Mouse (Mus musculus): ENCODE data around the gene Zfp366. TPM values are rescaled to one million over a fixed set of nuclear protein-coding genes. Genes with fewer than 3 reads are reported as not detected.

The Zfp366 gene
- total RNA-seq, 2 experiments from 2014 or later = 2.8 to 3.8 TPM

DNA sequence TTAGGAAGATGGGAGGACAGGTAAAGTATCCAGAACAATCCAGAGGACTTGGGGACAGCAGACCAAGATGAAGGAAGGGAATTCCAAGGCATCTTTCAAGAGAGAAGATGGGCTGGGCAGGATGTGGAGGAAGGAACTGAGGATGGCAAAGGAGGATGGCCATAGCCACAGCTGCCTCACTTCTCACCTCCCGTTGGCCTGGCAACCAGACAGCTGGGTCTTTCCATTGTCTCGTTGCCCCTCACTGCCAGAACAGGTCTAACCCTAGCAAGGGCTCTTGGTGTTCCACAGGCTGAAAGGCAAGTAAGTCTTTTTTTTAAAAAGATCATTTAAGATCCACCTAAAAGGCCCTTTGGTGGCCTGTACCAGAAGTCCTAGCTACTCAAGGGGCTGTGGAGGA lies 100.6 kb downstream of the Zfp366 start:
- intact Hi-C loops (cut with DNase I) = no loop called here

GRCm38 (mm10) chr13:99287207-99287606 lies 102.6 kb downstream of the Zfp366 start:
- DNase-seq = no peak
- intact Hi-C loops (cut with DNase I) = no loop called here

More for the DNA sequence above, 100.6 kb downstream of the Zfp366 start:
- no peak for DNase-seq

- DNase-seq = no peak
- intact Hi-C loops (cut with DNase I) = no loop called here
Observed at GRCm38 (mm10) chr13:99287786-99288185, 103.2 kb downstream of the Zfp366 start.

- intact Hi-C loops (cut with DNase I) = loop anchor here (5.0 kb wide), 1 partner anchor 48 kb away; no protein-coding TSS in a partner anchor
- DNase-seq = no peak
Observed at GRCm38 (mm10) chr13:99290766-99291165, 106.1 kb downstream of the Zfp366 start.

DNA sequence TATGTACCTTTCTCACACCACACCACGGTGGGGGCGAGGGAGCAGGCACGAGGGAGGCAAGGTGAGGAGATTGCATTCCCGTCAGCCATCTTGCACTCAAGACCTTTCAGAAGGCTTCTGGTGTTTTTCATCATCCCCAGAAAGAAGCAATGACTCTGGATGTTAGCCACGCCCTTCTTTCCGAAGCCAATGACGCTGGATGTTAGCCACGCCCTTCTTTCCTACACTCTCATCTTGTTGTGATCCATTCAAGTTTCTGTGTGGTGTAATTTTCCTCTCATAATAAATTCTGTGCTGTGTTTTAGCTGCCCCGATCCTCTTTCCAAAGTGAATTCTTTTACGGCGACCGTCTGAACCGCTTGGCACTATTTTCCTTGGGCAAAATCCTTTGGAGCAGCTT lies 109.6 kb downstream of the Zfp366 start:
- intact Hi-C loops (cut with DNase I) = loop anchor here (5.0 kb wide), 1 partner anchor 52 kb away; no protein-coding TSS in a partner anchor
- no peak for DNase-seq

GRCm38 (mm10) chr13:99299921-99300320 lies 115.3 kb downstream of the Zfp366 start:
- intact Hi-C loops (cut with DNase I) = no loop called here
- DNase-seq = no peak

Other genes starting within 250 kb of the Zfp366 start
- not detected for gene 1700024P04Rik, start 200.3 kb upstream of the Zfp366 start, total RNA-seq (2021)
- gene Ptcd2, start 159.9 kb downstream of the Zfp366 start, total RNA-seq (2021) = 10 to 100 TPM; 22.3 to 28.2 TPM
- gene Mrps27, start 160.0 kb downstream of the Zfp366 start, total RNA-seq (2021) = 10 to 100 TPM; 27.4 to 28.4 TPM

Data from gastrocnemius, postnatal 36 days (tissue).